Mouse (Mus musculus) hindbrain, postnatal 0 days (tissue): ENCODE results near the gene Cenpa. TPM values are rescaled to one million over a fixed set of nuclear protein-coding genes. Genes with fewer than 3 reads are reported as not detected.
"Not testable (repeated sequence)": the region's sequence is repeated elsewhere in the genome, so short reads cannot be mapped to it uniquely, and the experiment has no call there.

ENCODE experiments used
- ATAC-seq: fragments of 200-750 bp; cut with Nextera tagmentation; 2 replicates; pipeline ENCODE4 v1.8.0; 2017; ENCODE audit warnings: mild to moderate bottlenecking, moderate TSS enrichment, moderate library complexity
- DNase-seq: peaks from one replicate; pipeline ENCODE4 v3.0.0-alpha.2; 2015; ENCODE audit warnings: low spot score
- H3K27ac ChIP-seq: fragments of 300-500 bp; sonication (generic); 2 replicates; pipeline ENCODE4 v1.5.1; 2014; ENCODE audit warnings: mild to moderate bottlenecking
- H3K27me3 ChIP-seq: fragments of 300-500 bp; sonication (generic); 2 replicates; pipeline ENCODE4 v1.6.1; 2014; ENCODE audit warnings: low read length, mixed read lengths; ENCODE audit not compliant: insufficient read depth
- H3K36me3 ChIP-seq: fragments of 300-500 bp; sonication (generic); 2 replicates; pipeline ENCODE4 v1.6.1; 2014; ENCODE audit warnings: low read length, mixed read lengths; ENCODE audit not compliant: insufficient read depth
- H3K4me1 ChIP-seq: fragments of 300-500 bp; sonication (generic); 2 replicates; pipeline ENCODE4 v1.6.1; 2014; ENCODE audit warnings: antibody characterized with exemption, low read length, mixed read lengths; ENCODE audit not compliant: insufficient read depth
- H3K4me2 ChIP-seq: fragments of 300-500 bp; sonication (generic); 2 replicates; pipeline ENCODE4 v1.6.1; 2014; ENCODE audit warnings: low read depth, mild to moderate bottlenecking, low read length, moderate library complexity, mixed read lengths
- H3K4me3 ChIP-seq: fragments of 300-500 bp; sonication (generic); 2 replicates; pipeline ENCODE4 v1.5.1; 2014; ENCODE audit warnings: low read length
- H3K9ac ChIP-seq: fragments of 300-500 bp; sonication (generic); replicated peaks from 2 replicates; pipeline ENCODE4 v1.6.1; 2014; ENCODE audit warnings: mild to moderate bottlenecking, low read length, moderate library complexity, mixed read lengths
- H3K9me3 ChIP-seq: fragments of 300-500 bp; sonication (generic); 2 replicates; pipeline ENCODE4 v1.6.1; 2016; ENCODE audit warnings: low read length, mixed read lengths
- CTCF ChIP-seq: IDR thresholded peaks from 2 replicates; pipeline ENCODE4 v1.5.1; 2016; ENCODE audit warnings: antibody characterized with exemption, control low read depth, low read depth
- WGBS: fragments of 180-500 bp; shearing (Covaris S2); extraction: QIAGEN DNeasy Blood & Tissue Kit; methylation state at CpG from one replicate; pipeline ENCODE4 v1.1.7; 2014; 5-methylcytosine and 5-hydroxymethylcytosine counted together
- polyA plus RNA-seq: library from polyadenylated mRNA; unstranded; fragments of >200 nt; fragmentation: Nextera tagmentation; extraction: Ambion mirVana; gene quantifications from 2 replicates; pipeline ENCODE4 v1.2.1, GENCODE M21; 2015
- total RNA-seq: library from RNA; depleted of rRNA; stranded (reverse); fragments of >200 nt; gene quantifications from 2 replicates; pipeline ENCODE4 v1.2.3, GENCODE M21; 2014

The Cenpa gene
- total and polyA plus RNA-seq, 2 experiments from 2014 or later: 27.8 to 53.4 TPM

DNA sequence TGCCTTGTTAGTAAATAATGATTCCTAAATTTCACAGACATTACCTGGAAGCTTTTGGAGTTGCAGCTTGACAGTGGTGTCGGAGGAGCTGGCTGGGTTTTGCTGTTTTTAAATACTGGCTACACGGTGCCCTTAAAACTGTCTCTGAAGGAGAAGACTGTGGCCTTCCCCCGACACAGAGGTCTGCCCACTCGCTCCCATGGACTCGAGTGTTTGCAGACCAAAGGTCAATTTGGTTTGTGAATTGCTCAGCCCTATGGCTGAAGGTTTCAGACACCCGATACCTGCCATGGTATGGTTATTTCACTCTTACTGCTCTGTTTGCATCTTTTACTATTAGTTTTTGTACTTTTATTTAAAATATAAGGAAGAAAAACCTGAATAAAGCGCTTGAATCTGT, 7.4 kb downstream of the Cenpa start:
- H3K9ac ChIP-seq: no peak overlapping the region
- no peak for TF ChIP-seq CTCF
- H3K4me2 ChIP-seq: no peak overlapping the region
- no peaks in the 10 kb centered on the region for H3K4me1 ChIP-seq
- no peak overlapping the region for H3K27ac ChIP-seq
- 0 out of 2 replicates have a peak, but pooled peaks cover 3% of the 10 kb centered on the region for H3K36me3 ChIP-seq
- no peak overlapping the region for H3K4me3 ChIP-seq
- ATAC-seq: no peak
- DNase-seq: no peak
- H3K27me3 ChIP-seq: no peaks in the 10 kb centered on the region
- 86% methylated on average over 7 of the region's 7 CpGs for WGBS
- no peaks in the 10 kb centered on the region for H3K9me3 ChIP-seq

DNA sequence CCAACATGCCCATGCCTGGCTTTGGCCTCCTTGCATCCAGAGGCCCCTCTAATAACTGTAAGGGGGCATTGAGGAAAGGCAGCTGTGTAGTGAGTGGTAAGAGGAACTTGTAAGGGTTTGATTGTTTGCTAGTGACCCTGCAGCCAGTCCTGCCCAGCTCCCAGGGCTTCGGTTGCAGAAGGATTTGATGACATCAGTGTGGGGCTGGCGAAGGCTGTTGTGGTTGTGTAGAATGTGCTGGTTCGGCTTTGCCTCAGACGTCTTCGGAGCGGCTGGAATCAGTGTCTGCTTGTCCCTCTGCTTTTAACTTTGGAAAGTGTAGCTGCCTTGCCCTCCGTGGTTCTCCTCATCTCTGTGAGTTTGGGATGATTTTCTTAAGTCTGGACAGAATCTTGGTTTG, 10.2 kb downstream of the Cenpa start:
- H3K4me2 ChIP-seq: no peak overlapping the region
- no peaks in the 10 kb centered on the region for H3K4me1 ChIP-seq
- H3K27me3 ChIP-seq: no peaks in the 10 kb centered on the region
- no peaks in the 10 kb centered on the region for H3K9me3 ChIP-seq
- H3K27ac ChIP-seq: no peak overlapping the region
- no peak overlapping the region for H3K4me3 ChIP-seq
- WGBS: 88% methylated on average over 7 of the region's 7 CpGs
- no peak overlapping the region for H3K9ac ChIP-seq
- H3K36me3 ChIP-seq: 0 out of 2 replicates have a peak, but pooled peaks cover 3% of the 10 kb centered on the region
- no peak for DNase-seq
- TF ChIP-seq CTCF: no peak
- no peak for ATAC-seq

DNA sequence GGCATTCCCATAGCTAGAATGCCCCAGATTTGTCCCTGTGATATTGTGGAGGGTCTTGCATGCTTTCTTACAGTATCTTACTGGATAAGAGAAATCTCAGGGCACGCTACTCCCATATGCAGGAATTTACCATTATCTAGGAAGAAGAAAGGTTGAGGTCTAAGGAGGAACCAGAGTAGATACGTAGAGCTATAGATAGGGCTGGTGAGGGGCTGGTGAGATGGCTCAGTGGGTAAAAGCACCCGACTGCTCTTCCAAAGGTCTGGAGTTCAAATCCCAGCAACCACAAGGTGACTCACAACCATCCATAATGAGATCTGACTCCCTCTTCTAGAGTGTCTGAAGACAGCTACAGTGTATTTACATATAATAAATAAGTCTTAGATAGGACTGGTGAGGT, 11.5 kb downstream of the Cenpa start:
- not testable (repeated sequence) for ATAC-seq, H3K36me3 ChIP-seq, H3K4me3 ChIP-seq, DNase-seq, H3K27me3 ChIP-seq, H3K9ac ChIP-seq, H3K27ac ChIP-seq, H3K4me1 ChIP-seq, H3K9me3 ChIP-seq, H3K4me2 ChIP-seq
- WGBS: 95% methylated on average over 3 of the region's 3 CpGs

DNA sequence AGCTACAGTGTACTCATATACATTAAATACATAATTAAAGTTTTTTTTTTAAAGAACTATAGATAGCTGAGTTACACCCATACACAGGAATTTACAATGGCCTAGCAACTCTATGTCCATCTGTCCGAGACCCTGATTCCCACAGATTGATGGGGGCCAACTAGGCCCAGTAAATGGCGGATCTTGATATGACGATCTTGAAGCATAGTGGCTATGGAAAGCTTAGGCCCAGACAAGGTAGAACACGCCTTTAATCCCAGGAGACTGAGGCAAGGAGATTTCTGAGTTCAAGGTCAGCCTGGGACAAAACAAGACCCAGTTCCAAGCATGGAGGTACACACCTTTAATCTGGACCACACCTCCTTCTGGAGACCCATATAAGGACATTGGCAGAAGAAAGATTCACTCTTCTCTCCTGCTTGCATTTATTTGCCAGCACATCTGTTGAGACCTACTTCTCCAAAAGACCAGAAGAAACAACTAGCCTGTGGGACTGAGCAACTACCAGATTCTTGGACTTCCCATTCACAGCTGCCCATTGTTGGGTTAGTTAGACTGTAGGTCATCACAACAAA, 12.2 kb downstream of the Cenpa start:
- H3K4me1 ChIP-seq: no peaks in the 10 kb centered on the region
- no peak overlapping the region for H3K4me2 ChIP-seq
- no peak for TF ChIP-seq CTCF
- H3K4me3 ChIP-seq: no peak overlapping the region
- H3K27ac ChIP-seq: no peak overlapping the region
- H3K9me3 ChIP-seq: no peaks in the 10 kb centered on the region
- 0 out of 2 replicates have a peak, but pooled peaks cover 3% of the 10 kb centered on the region for H3K36me3 ChIP-seq
- DNase-seq: no peak
- WGBS: 96% methylated on average over 4 of the region's 4 CpGs
- no peaks in the 10 kb centered on the region for H3K27me3 ChIP-seq
- no peak overlapping the region for H3K9ac ChIP-seq
- ATAC-seq: no peak

DNA sequence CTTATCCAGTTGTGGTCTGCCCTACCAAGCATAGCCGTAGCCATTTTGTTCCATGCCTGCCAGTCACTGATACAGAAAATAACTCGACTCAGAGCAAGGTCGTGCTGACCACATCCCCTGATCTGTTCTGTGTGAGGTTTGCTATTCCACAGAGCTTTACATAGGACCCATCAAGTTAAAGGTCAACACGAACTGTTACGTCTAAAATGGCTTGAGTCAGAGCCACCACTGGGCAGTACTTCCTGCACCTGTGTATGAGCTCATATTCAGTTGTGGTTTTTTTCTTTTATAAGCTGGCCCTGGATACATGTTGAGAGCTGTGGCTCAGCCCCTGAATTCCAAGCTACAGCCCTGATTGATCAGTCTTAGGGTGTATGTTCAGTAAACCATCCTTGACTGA, 13.0 kb downstream of the Cenpa start:
- H3K36me3 ChIP-seq: 0 out of 2 replicates have a peak, but pooled peaks cover 3% of the 10 kb centered on the region
- ATAC-seq (no peak), DNase-seq (no peak)
- H3K4me3 ChIP-seq: no peak overlapping the region
- 85% methylated on average over 5 of the region's 5 CpGs for WGBS
- no peak overlapping the region for H3K4me2 ChIP-seq
- no peaks in the 10 kb centered on the region for H3K9me3 ChIP-seq
- H3K27ac ChIP-seq: no peak overlapping the region
- H3K9ac ChIP-seq: no peak overlapping the region
- H3K27me3 ChIP-seq: no peaks in the 10 kb centered on the region
- H3K4me1 ChIP-seq: no peaks in the 10 kb centered on the region
- no peak for TF ChIP-seq CTCF

DNA sequence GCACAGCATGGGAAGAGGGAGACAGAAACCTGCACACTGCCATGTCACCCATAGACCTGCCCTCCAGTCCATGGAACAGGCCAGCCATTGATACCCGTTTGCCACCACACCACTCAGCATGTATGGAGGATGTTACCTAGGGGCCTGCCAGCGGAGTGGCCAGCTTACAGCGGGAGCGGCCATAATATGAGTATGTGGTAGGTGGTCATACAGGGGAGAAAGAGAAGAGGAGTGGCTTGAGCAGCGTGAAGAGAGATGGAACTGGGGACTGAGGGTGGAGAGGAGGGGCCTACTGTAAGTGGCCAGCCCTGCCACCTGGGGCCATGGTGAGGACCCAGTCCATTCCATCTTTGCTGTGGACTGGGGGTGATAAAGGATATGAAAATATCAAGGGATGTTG, 15.4 kb downstream of the Cenpa start:
- DNase-seq (no peak), ATAC-seq (no peak)
- Histone ChIP-seq H3K9me3 (no peaks in the 10 kb centered on the region), H3K4me3 (no peak overlapping the region), H3K27ac (no peak overlapping the region), H3K36me3 (no peaks in the 10 kb centered on the region), H3K9ac (no peak overlapping the region), H3K27me3 (no peaks in the 10 kb centered on the region), H3K4me2 (no peak overlapping the region), H3K4me1 (no peaks in the 10 kb centered on the region)
- no peak for TF ChIP-seq CTCF
- 89% methylated on average over 5 of the region's 5 CpGs for WGBS

DNA sequence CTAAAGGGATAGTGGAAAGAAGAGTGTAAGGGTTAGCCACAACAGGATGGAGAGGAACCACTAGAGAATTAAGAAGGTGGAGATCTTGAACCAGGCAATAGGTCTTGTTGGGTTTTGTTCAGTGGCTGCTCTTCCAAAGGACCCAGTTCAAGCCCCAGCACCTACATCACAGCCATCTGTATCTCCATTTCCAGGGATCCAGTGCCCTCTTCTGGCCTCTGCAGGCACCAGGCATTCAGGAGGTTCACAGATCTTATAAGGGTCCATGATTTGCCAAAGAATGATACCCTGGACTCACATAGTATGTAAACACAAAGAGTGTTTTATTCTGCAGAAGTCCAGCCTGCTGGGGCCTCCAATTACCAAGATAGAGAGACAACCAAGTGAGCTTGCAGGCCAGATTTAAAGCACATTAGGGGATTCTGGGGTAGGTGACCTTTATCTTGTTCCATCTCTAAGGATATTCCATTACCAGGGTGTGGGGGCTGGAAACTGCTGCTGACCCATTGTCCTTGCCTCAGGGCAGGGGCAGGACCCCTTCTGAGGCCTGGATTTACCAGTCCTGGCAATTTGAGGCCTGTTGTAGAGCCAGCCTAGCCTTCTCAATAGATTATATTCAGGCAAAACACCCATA, 16.5 kb downstream of the Cenpa start:
- no peak overlapping the region for H3K27ac ChIP-seq
- no peaks in the 10 kb centered on the region for H3K4me1 ChIP-seq
- H3K36me3 ChIP-seq: no peaks in the 10 kb centered on the region
- ATAC-seq (no peak), DNase-seq (no peak)
- no peak overlapping the region for H3K4me2 ChIP-seq
- no peaks in the 10 kb centered on the region for H3K9me3 ChIP-seq
- no peak overlapping the region for H3K9ac ChIP-seq
- H3K4me3 ChIP-seq: no peak overlapping the region
- 0 out of 2 replicates have a peak, but pooled peaks have one; percentile 32 for TF ChIP-seq CTCF
- H3K27me3 ChIP-seq: no peaks in the 10 kb centered on the region
